Mouse (Mus musculus): Measurements from ENCODE around the gene Slbp.

GRCm38 (mm10) chr5:33695718-33696121 lies 43.3 kb upstream of the Slbp start:
- TF ChIP-seq HCFC1 (IDR thresholded peaks at IDR 0.05; ENCODE audit: borderline replicate concordance, insufficient read depth, low read length) (no peak), MAFK (IDR thresholded peaks at IDR 0.05; ENCODE audit: insufficient read depth, low read depth, low read length) (no peak), ZNF384 (IDR thresholded peaks at IDR 0.05; ENCODE audit: low read depth, low read length) (no peak), CHD2 (IDR thresholded peaks at IDR 0.05; ENCODE audit: low read depth, low read length) (no peak), ZC3H11A (IDR thresholded peaks at IDR 0.05; ENCODE audit: borderline replicate concordance, low read depth, low read length) (no peak)

Measured in ES-E14 (cell line).